Mouse (Mus musculus) adrenal gland, postnatal 36 days (tissue): ENCODE measurements around the gene Rps6kc1. TPM values are rescaled to one million over a fixed set of nuclear protein-coding genes. Genes with fewer than 3 reads are reported as not detected.

ENCODE experiments used
- DNase-seq, 2 experiments: peaks; one replicate each; pipeline ENCODE4 v3.0.0; 2021; ENCODE audit warnings: mixed read lengths in 1 of 2
- total RNA-seq, 2 experiments: library from RNA; stranded (reverse); gene quantifications; 2 replicates each; pipeline ENCODE4 v1.2.3; 2021

Rps6kc1 gene
- total RNA-seq, 2 experiments from 2014 or later, result 27.8 to 31.0 TPM

- DNase-seq, result no peak
These were observed 244.2 kb downstream of the Rps6kc1 start for GRCm38 (mm10) chr1:190667326-190667725.

- no peak for DNase-seq
These were observed 246.1 kb downstream of the Rps6kc1 start for GRCm38 (mm10) chr1:190665490-190665875.

GRCm38 (mm10) chr1:190664767-190665489 lies 246.6 kb downstream of the Rps6kc1 start:
- DNase-seq, result no peak

GRCm38 (mm10) chr1:190663996-190664395 lies 247.6 kb downstream of the Rps6kc1 start:
- DNase-seq, result no peak

GRCm38 (mm10) chr1:190662736-190663135 lies 248.8 kb downstream of the Rps6kc1 start:
- DNase-seq, result no peak

- DNase-seq, result no peak
These were observed 249.8 kb downstream of the Rps6kc1 start for GRCm38 (mm10) chr1:190661764-190662163.

- DNase-seq, result no peak
These were observed 250.3 kb downstream of the Rps6kc1 start for GRCm38 (mm10) chr1:190661249-190661648.

GRCm38 (mm10) chr1:190659722-190660502 lies 251.7 kb downstream of the Rps6kc1 start:
- no peak for DNase-seq

GRCm38 (mm10) chr1:190658266-190658665 lies 253.3 kb downstream of the Rps6kc1 start:
- no peak for DNase-seq

GRCm38 (mm10) chr1:190656089-190656488 lies 255.5 kb downstream of the Rps6kc1 start:
- DNase-seq, result no peak

GRCm38 (mm10) chr1:190655651-190656050 lies 255.9 kb downstream of the Rps6kc1 start:
- no peak for DNase-seq

GRCm38 (mm10) chr1:190655081-190655480 lies 256.5 kb downstream of the Rps6kc1 start:
- DNase-seq, result no peak

GRCm38 (mm10) chr1:190654694-190655001 lies 256.9 kb downstream of the Rps6kc1 start:
- DNase-seq, result no peak

GRCm38 (mm10) chr1:190653989-190654693 lies 257.4 kb downstream of the Rps6kc1 start:
- no peak for DNase-seq

- DNase-seq, result no peak
These were observed 258.5 kb downstream of the Rps6kc1 start for GRCm38 (mm10) chr1:190653081-190653480.

Other genes with a start within 250 kb of the Rps6kc1 start
- gene Angel2, start 13.3 kb upstream of the Rps6kc1 start, total RNA-seq, result 10 to 100 TPM; 44.0 to 54.1 TPM
- gene Vash2, start 67.5 kb upstream of the Rps6kc1 start, total RNA-seq, result under 1 TPM; 0.10 to 0.20 TPM
- gene Flvcr1, start 114.4 kb upstream of the Rps6kc1 start, total RNA-seq, result 10 to 100 TPM; 15.5 to 16.7 TPM
- not detected for gene Spata45, start 124.9 kb upstream of the Rps6kc1 start, total RNA-seq
- 10 to 100 TPM; 13.0 to 20.0 TPM for gene Tatdn3, start 151.2 kb upstream of the Rps6kc1 start, total RNA-seq
- 1 to 10 TPM in 1 of 2 experiments, under 1 TPM in 1; 0.95 to 1.6 TPM for gene Nsl1, start 151.2 kb upstream of the Rps6kc1 start, total RNA-seq
- 1 to 10 TPM; 1.4 to 9.6 TPM for gene Batf3, start 186.1 kb upstream of the Rps6kc1 start, total RNA-seq